Mouse (Mus musculus): ENCODE data around the gene Cstb. TPM values are rescaled to one million over a fixed set of nuclear protein-coding genes. Genes with fewer than 3 reads are reported as not detected.

Gene Cstb
- polyA plus RNA-seq, 1 experiment from 2014 or later, result 96.6 TPM

GRCm38 (mm10) chr10:78395819-78396624, 29.4 kb upstream of the Cstb start:
- H3K4me2 ChIP-seq (ENCODE audit: low read length), result peak overlapping the region; percentile 53

GRCm38 (mm10) chr10:78396625-78396885, 28.9 kb upstream of the Cstb start:
- Histone ChIP-seq H3K9me3 (ENCODE audit: control insufficient read depth, low read length) (no peaks in the 10 kb centered on the region), H3K4me1 (replicated peaks; ENCODE audit: control insufficient read depth, insufficient read depth, low read length) (peaks cover 13% of the 10 kb centered on the region), H3K27ac (ENCODE audit: low read length) (no peak overlapping the region), H3K9ac (replicated peaks; ENCODE audit: low read depth, low read length) (peak overlapping the region; percentile 12; the same call in 1 of the 2 replicates), H3K4me2 (ENCODE audit: low read length) (peak overlapping the region; percentile 53), H3K4me3 (replicated peaks; ENCODE audit: low read length) (peak overlapping the region; percentile 26; the same call in 1 of the 2 replicates), H3K36me3 (ENCODE audit: control insufficient read depth, insufficient read depth) (peaks cover 14% of the 10 kb centered on the region), H3K27me3 (replicated peaks; ENCODE audit: control insufficient read depth, insufficient read depth, low read length) (peaks cover 7% of the 10 kb centered on the region; the same call in 1 of the 2 replicates)
- 59% methylated on average over 4 of the region's 4 CpGs for WGBS
- ATAC-seq, result peak; percentile 36; the same call in 1 of the 2 replicates

More at GRCm38 (mm10) chr10:78395819-78396624, 29.4 kb upstream of the Cstb start:
- ATAC-seq, result peak; percentile 91
- Histone ChIP-seq H3K4me3 (replicated peaks; ENCODE audit: low read length) (peak overlapping the region; percentile 26), H3K27ac (ENCODE audit: low read length) (peak overlapping the region; percentile 76), H3K36me3 (ENCODE audit: control insufficient read depth, insufficient read depth) (peaks cover 13% of the 10 kb centered on the region), H3K9ac (replicated peaks; ENCODE audit: low read depth, low read length) (peak overlapping the region; percentile 15), H3K9me3 (ENCODE audit: control insufficient read depth, low read length) (no peaks in the 10 kb centered on the region), H3K4me1 (replicated peaks; ENCODE audit: control insufficient read depth, insufficient read depth, low read length) (peaks cover 13% of the 10 kb centered on the region), H3K27me3 (replicated peaks; ENCODE audit: control insufficient read depth, insufficient read depth, low read length) (peaks cover 9% of the 10 kb centered on the region; the same call in 1 of the 2 replicates)
- 2% methylated on average over 17 of the region's 17 CpGs for WGBS

- no peak for ATAC-seq
- no peak overlapping the region for H3K27ac ChIP-seq (ENCODE audit: low read length)
- no peaks in the 10 kb centered on the region for H3K9me3 ChIP-seq (ENCODE audit: control insufficient read depth, low read length)
- 41% methylated on average over 17 of the region's 17 CpGs for WGBS
- H3K4me2 ChIP-seq (ENCODE audit: low read length), result no peak overlapping the region
- H3K36me3 ChIP-seq (ENCODE audit: control insufficient read depth, insufficient read depth), result peaks cover 32% of the 10 kb centered on the region
- H3K4me1 ChIP-seq (replicated peaks; ENCODE audit: control insufficient read depth, insufficient read depth, low read length), result peaks cover 13% of the 10 kb centered on the region
- no peak overlapping the region for H3K9ac ChIP-seq (replicated peaks; ENCODE audit: low read depth, low read length)
- H3K4me3 ChIP-seq (replicated peaks; ENCODE audit: low read length), result no peak overlapping the region
- no peaks in the 10 kb centered on the region for H3K27me3 ChIP-seq (replicated peaks; ENCODE audit: control insufficient read depth, insufficient read depth, low read length)
These were observed 26.3 kb upstream of the Cstb start for GRCm38 (mm10) chr10:78399090-78399657.

GRCm38 (mm10) chr10:78401127-78401526, 24.3 kb upstream of the Cstb start:
- no peak for ATAC-seq
- Histone ChIP-seq H3K9ac (replicated peaks; ENCODE audit: low read depth, low read length) (no peak overlapping the region), H3K27me3 (replicated peaks; ENCODE audit: control insufficient read depth, insufficient read depth, low read length) (no peaks in the 10 kb centered on the region), H3K36me3 (ENCODE audit: control insufficient read depth, insufficient read depth) (peaks cover 49% of the 10 kb centered on the region), H3K4me2 (ENCODE audit: low read length) (no peak overlapping the region), H3K27ac (ENCODE audit: low read length) (no peak overlapping the region), H3K4me3 (replicated peaks; ENCODE audit: low read length) (no peak overlapping the region), H3K9me3 (ENCODE audit: control insufficient read depth, low read length) (no peaks in the 10 kb centered on the region), H3K4me1 (replicated peaks; ENCODE audit: control insufficient read depth, insufficient read depth, low read length) (peaks cover 5% of the 10 kb centered on the region)
- 95% methylated on average over 2 of the region's 2 CpGs for WGBS

- Histone ChIP-seq H3K27ac (ENCODE audit: low read length) (no peak overlapping the region), H3K36me3 (ENCODE audit: control insufficient read depth, insufficient read depth) (peaks cover 59% of the 10 kb centered on the region), H3K4me2 (ENCODE audit: low read length) (no peak overlapping the region), H3K27me3 (replicated peaks; ENCODE audit: control insufficient read depth, insufficient read depth, low read length) (no peaks in the 10 kb centered on the region), H3K9ac (replicated peaks; ENCODE audit: low read depth, low read length) (no peak overlapping the region), H3K9me3 (ENCODE audit: control insufficient read depth, low read length) (no peaks in the 10 kb centered on the region), H3K4me3 (replicated peaks; ENCODE audit: low read length) (no peak overlapping the region), H3K4me1 (replicated peaks; ENCODE audit: control insufficient read depth, insufficient read depth, low read length) (no peaks in the 10 kb centered on the region; the same call in 1 of the 2 replicates)
- WGBS, result 92% methylated on average over 14 of the region's 14 CpGs
- no peak for ATAC-seq
These were observed 23.1 kb upstream of the Cstb start for GRCm38 (mm10) chr10:78402301-78402922.

GRCm38 (mm10) chr10:78406152-78406551, 19.3 kb upstream of the Cstb start:
- Histone ChIP-seq H3K27ac (ENCODE audit: low read length) (no peak overlapping the region), H3K9ac (replicated peaks; ENCODE audit: low read depth, low read length) (no peak overlapping the region), H3K4me3 (replicated peaks; ENCODE audit: low read length) (no peak overlapping the region), H3K27me3 (replicated peaks; ENCODE audit: control insufficient read depth, insufficient read depth, low read length) (no peaks in the 10 kb centered on the region), H3K9me3 (ENCODE audit: control insufficient read depth, low read length) (no peaks in the 10 kb centered on the region), H3K4me2 (ENCODE audit: low read length) (no peak overlapping the region), H3K4me1 (replicated peaks; ENCODE audit: control insufficient read depth, insufficient read depth, low read length) (peaks cover 2% of the 10 kb centered on the region), H3K36me3 (ENCODE audit: control insufficient read depth, insufficient read depth) (peaks cover 60% of the 10 kb centered on the region)
- ATAC-seq, result no peak
- 97% methylated on average over 6 of the region's 6 CpGs for WGBS

GRCm38 (mm10) chr10:78407132-78407531, 18.3 kb upstream of the Cstb start:
- no peak for ATAC-seq
- Histone ChIP-seq H3K4me1 (replicated peaks; ENCODE audit: control insufficient read depth, insufficient read depth, low read length) (peaks cover 11% of the 10 kb centered on the region), H3K27ac (ENCODE audit: low read length) (no peak overlapping the region), H3K9ac (replicated peaks; ENCODE audit: low read depth, low read length) (no peak overlapping the region), H3K9me3 (ENCODE audit: control insufficient read depth, low read length) (no peaks in the 10 kb centered on the region), H3K4me2 (ENCODE audit: low read length) (no peak overlapping the region), H3K27me3 (replicated peaks; ENCODE audit: control insufficient read depth, insufficient read depth, low read length) (no peaks in the 10 kb centered on the region), H3K36me3 (ENCODE audit: control insufficient read depth, insufficient read depth) (peaks cover 57% of the 10 kb centered on the region), H3K4me3 (replicated peaks; ENCODE audit: low read length) (no peak overlapping the region)
- WGBS, result 97% methylated on average over 4 of the region's 4 CpGs

- Histone ChIP-seq H3K36me3 (ENCODE audit: control insufficient read depth, insufficient read depth) (peaks cover 42% of the 10 kb centered on the region), H3K9ac (replicated peaks; ENCODE audit: low read depth, low read length) (no peak overlapping the region), H3K9me3 (ENCODE audit: control insufficient read depth, low read length) (no peaks in the 10 kb centered on the region), H3K27ac (ENCODE audit: low read length) (no peak overlapping the region), H3K4me2 (ENCODE audit: low read length) (no peak overlapping the region), H3K4me1 (replicated peaks; ENCODE audit: control insufficient read depth, insufficient read depth, low read length) (peaks cover 15% of the 10 kb centered on the region), H3K4me3 (replicated peaks; ENCODE audit: low read length) (no peak overlapping the region), H3K27me3 (replicated peaks; ENCODE audit: control insufficient read depth, insufficient read depth, low read length) (no peaks in the 10 kb centered on the region)
- WGBS, result 88% methylated on average over 9 of the region's 9 CpGs
- ATAC-seq, result no peak
These were observed 16.3 kb upstream of the Cstb start for GRCm38 (mm10) chr10:78409035-78409788.

- WGBS, result 12% methylated on average over 8 of the region's 8 CpGs
- ATAC-seq, result no peak
- H3K4me1 ChIP-seq (replicated peaks; ENCODE audit: control insufficient read depth, insufficient read depth, low read length), result peaks cover 15% of the 10 kb centered on the region
- H3K9ac ChIP-seq (replicated peaks; ENCODE audit: low read depth, low read length), result peak overlapping the region; percentile 87
- H3K27me3 ChIP-seq (replicated peaks; ENCODE audit: control insufficient read depth, insufficient read depth, low read length), result no peaks in the 10 kb centered on the region
- peak overlapping the region; percentile 94 for H3K4me3 ChIP-seq (replicated peaks; ENCODE audit: low read length)
- H3K36me3 ChIP-seq (ENCODE audit: control insufficient read depth, insufficient read depth), result peaks cover 19% of the 10 kb centered on the region
- H3K9me3 ChIP-seq (ENCODE audit: control insufficient read depth, low read length), result no peaks in the 10 kb centered on the region
- peak overlapping the region; percentile 87 for H3K27ac ChIP-seq (ENCODE audit: low read length)
- H3K4me2 ChIP-seq (ENCODE audit: low read length), result peak overlapping the region; percentile 85
These were observed 13.6 kb upstream of the Cstb start for GRCm38 (mm10) chr10:78411851-78412250.
